Mouse (Mus musculus) limb, embryonic 13.5 days (tissue): ENCODE results near the gene Olfm2. TPM values are rescaled to one million over a fixed set of nuclear protein-coding genes. Genes with fewer than 3 reads are reported as not detected.

Experiments used
- ATAC-seq: fragments of 200-750 bp; cut with Nextera tagmentation; 2 replicates; pipeline ENCODE4 v1.8.0; 2017; ENCODE audit warnings: low read depth, moderate number of reproducible peaks, moderate TSS enrichment; ENCODE audit not compliant: low FRiP score
- H3K27ac ChIP-seq: fragments of 300-500 bp; sonication (generic); 2 replicates; pipeline ENCODE4 v1.5.1; 2015; ENCODE audit warnings: inconsistent platforms, mild to moderate bottlenecking, moderate library complexity
- H3K27me3 ChIP-seq: fragments of 300-500 bp; sonication (generic); 2 replicates; pipeline ENCODE4 v1.6.1; 2015; ENCODE audit warnings: mild to moderate bottlenecking, inconsistent platforms
- H3K36me3 ChIP-seq: fragments of 300-500 bp; sonication (generic); 2 replicates; pipeline ENCODE4 v1.6.1; 2015; ENCODE audit warnings: inconsistent platforms, mild to moderate bottlenecking, moderate library complexity
- H3K4me1 ChIP-seq: fragments of 300-500 bp; sonication (generic); 2 replicates; pipeline ENCODE4 v1.6.1; 2015; ENCODE audit warnings: inconsistent platforms
- H3K4me2 ChIP-seq: fragments of 300-500 bp; sonication (generic); replicated peaks from 2 replicates; pipeline ENCODE4 v1.6.1; 2015; ENCODE audit warnings: inconsistent platforms, mild to moderate bottlenecking, moderate library complexity
- H3K4me3 ChIP-seq: fragments of 300-500 bp; sonication (generic); 2 replicates; pipeline ENCODE4 v1.5.1; 2015; ENCODE audit warnings: moderate library complexity, mild to moderate bottlenecking, inconsistent platforms
- H3K9ac ChIP-seq: fragments of 300-500 bp; sonication (generic); 2 replicates; pipeline ENCODE4 v1.6.1; 2015; ENCODE audit warnings: mild to moderate bottlenecking, inconsistent platforms
- H3K9me3 ChIP-seq: fragments of 300-500 bp; sonication (generic); 2 replicates; pipeline ENCODE4 v1.6.1; 2016; ENCODE audit warnings: inconsistent platforms
- WGBS: fragments of 180-500 bp; shearing (Covaris S2); methylation state at CpG from one replicate; pipeline ENCODE4 v1.1.7; 2015; 5-methylcytosine and 5-hydroxymethylcytosine counted together
- polyA plus RNA-seq: library from polyadenylated mRNA; unstranded; fragments of >200 nt; fragmentation: Nextera tagmentation; extraction: Ambion mirVana; gene quantifications from 2 replicates; pipeline ENCODE4 v1.2.1, GENCODE M21; 2015

The Olfm2 gene
- polyA plus RNA-seq, 1 experiment from 2014 or later = 5.7 TPM

GRCm38 (mm10) chr9:20664366-20664765 is 81.8 kb downstream of the Olfm2 start:
- 42% methylated on average over 2 of the region's 2 CpGs for WGBS
- Histone ChIP-seq H3K4me3 (no peak overlapping the region), H3K36me3 (peaks cover 58% of the 10 kb centered on the region), H3K9me3 (no peaks in the 10 kb centered on the region), H3K4me1 (peaks cover 15% of the 10 kb centered on the region), H3K4me2 (no peak overlapping the region), H3K9ac (no peak overlapping the region), H3K27me3 (no peaks in the 10 kb centered on the region), H3K27ac (peak overlapping the region; percentile 58; the same call in 1 of the 2 replicates)
- ATAC-seq = no peak

GRCm38 (mm10) chr9:20663956-20664355 is 82.2 kb downstream of the Olfm2 start:
- Histone ChIP-seq H3K27me3 (no peaks in the 10 kb centered on the region), H3K4me2 (no peak overlapping the region), H3K9me3 (no peaks in the 10 kb centered on the region), H3K9ac (no peak overlapping the region), H3K4me3 (no peak overlapping the region), H3K4me1 (peaks cover 15% of the 10 kb centered on the region), H3K27ac (peak overlapping the region; percentile 58; the same call in 1 of the 2 replicates), H3K36me3 (peaks cover 62% of the 10 kb centered on the region)
- ATAC-seq = no peak
- WGBS = 85% methylated on average over 2 of the region's 2 CpGs

GRCm38 (mm10) chr9:20662874-20663273 is 83.3 kb downstream of the Olfm2 start:
- ATAC-seq = no peak
- Histone ChIP-seq H3K27ac (no peak overlapping the region), H3K4me3 (no peak overlapping the region), H3K9me3 (no peaks in the 10 kb centered on the region), H3K4me1 (peaks cover 15% of the 10 kb centered on the region), H3K36me3 (peaks cover 73% of the 10 kb centered on the region), H3K4me2 (no peak overlapping the region), H3K9ac (no peak overlapping the region), H3K27me3 (no peaks in the 10 kb centered on the region)
- 90% methylated on average over 8 of the region's 8 CpGs for WGBS

GRCm38 (mm10) chr9:20662325-20662724 is 83.8 kb downstream of the Olfm2 start:
- no peaks in the 10 kb centered on the region for H3K9me3 ChIP-seq

GRCm38 (mm10) chr9:20657546-20657945 is 88.6 kb downstream of the Olfm2 start:
- H3K4me3 ChIP-seq = no peak overlapping the region
- no peak overlapping the region for H3K4me2 ChIP-seq
- H3K4me1 ChIP-seq = peaks cover 20% of the 10 kb centered on the region
- H3K27me3 ChIP-seq = no peaks in the 10 kb centered on the region
- WGBS = 87% methylated on average over 3 of the region's 3 CpGs
- H3K36me3 ChIP-seq = peaks cover 88% of the 10 kb centered on the region
- no peak overlapping the region for H3K9ac ChIP-seq
- H3K9me3 ChIP-seq = no peaks in the 10 kb centered on the region
- no peak overlapping the region for H3K27ac ChIP-seq
- ATAC-seq = no peak

More at GRCm38 (mm10) chr9:20662325-20662724, 83.8 kb downstream of the Olfm2 start:
- Histone ChIP-seq H3K4me2 (no peak overlapping the region), H3K27me3 (no peaks in the 10 kb centered on the region), H3K27ac (no peak overlapping the region), H3K4me3 (no peak overlapping the region), H3K36me3 (peaks cover 78% of the 10 kb centered on the region), H3K4me1 (peaks cover 15% of the 10 kb centered on the region), H3K9ac (no peak overlapping the region)
- ATAC-seq = no peak
- WGBS = 58% methylated on average over 3 of the region's 3 CpGs

GRCm38 (mm10) chr9:20653859-20654258 is 92.3 kb downstream of the Olfm2 start:
- WGBS = 91% methylated on average over 3 of the region's 3 CpGs
- Histone ChIP-seq H3K4me1 (peaks cover 26% of the 10 kb centered on the region), H3K27ac (no peak overlapping the region), H3K36me3 (peaks cover 57% of the 10 kb centered on the region), H3K9ac (no peak overlapping the region), H3K4me2 (peak overlapping the region; percentile 81), H3K4me3 (peak overlapping the region; percentile 92; the same call in 1 of the 2 replicates), H3K27me3 (no peaks in the 10 kb centered on the region), H3K9me3 (no peaks in the 10 kb centered on the region)
- ATAC-seq = no peak

GRCm38 (mm10) chr9:20652260-20652658 is 93.9 kb downstream of the Olfm2 start:
- peak overlapping the region; percentile 33; the same call in 1 of the 2 replicates for H3K27ac ChIP-seq
- peak overlapping the region; percentile 93 for H3K9ac ChIP-seq
- peak overlapping the region; percentile 81 for H3K4me2 ChIP-seq
- no peaks in the 10 kb centered on the region for H3K27me3 ChIP-seq
- peaks cover 54% of the 10 kb centered on the region for H3K36me3 ChIP-seq
- WGBS = under 1% methylated on average over 25 of the region's 25 CpGs
- ATAC-seq = peak; percentile 4
- H3K9me3 ChIP-seq = no peaks in the 10 kb centered on the region
- peaks cover 26% of the 10 kb centered on the region for H3K4me1 ChIP-seq
- H3K4me3 ChIP-seq = peak overlapping the region; percentile 92

- peaks cover 26% of the 10 kb centered on the region for H3K4me1 ChIP-seq
- H3K4me3 ChIP-seq = peak within 1 kb of the TSS; percentile 92
- no peaks in the 10 kb centered on the region for H3K9me3 ChIP-seq
- H3K36me3 ChIP-seq = peaks cover 54% of the 10 kb centered on the region
- ATAC-seq = peak; percentile 100
- H3K4me2 ChIP-seq = peak within 1 kb of the TSS; percentile 81
- peak within 1 kb of the TSS; percentile 93 for H3K9ac ChIP-seq
- H3K27me3 ChIP-seq = no peaks in the 10 kb centered on the region
- whole genome bisulfite sequencing = under 1% methylated on average over 45 of the region's 45 CpGs
- peak within 1 kb of the TSS; percentile 33; the same call in 1 of the 2 replicates for H3K27ac ChIP-seq
Observed at GRCm38 (mm10) chr9:20651602-20652259, 94.4 kb downstream of the Olfm2 start, which contains the start of gene Pin1. TSS of gene Pin1 (plus strand) at chr9:20652095.

- ATAC-seq = no peak
- H3K27ac ChIP-seq = peak overlapping the region; percentile 64
- H3K27me3 ChIP-seq = no peaks in the 10 kb centered on the region
Observed at GRCm38 (mm10) chr9:20645121-20645520, 101.0 kb downstream of the Olfm2 start.

GRCm38 (mm10) chr9:20644360-20645081 is 101.6 kb downstream of the Olfm2 start, which contains the start of gene Fbxl12:
TSS of gene Fbxl12 (minus strand) at chr9:20644767.
- peak within 1 kb of the TSS; percentile 64 for H3K27ac ChIP-seq
- under 1% methylated on average over 43 of the region's 43 CpGs for WGBS
- H3K4me3 ChIP-seq = peak within 1 kb of the TSS; percentile 88

More at GRCm38 (mm10) chr9:20645121-20645520, 101.0 kb downstream of the Olfm2 start:
- 4% methylated on average over 17 of the region's 17 CpGs for WGBS
- H3K4me1 ChIP-seq = peaks cover 30% of the 10 kb centered on the region
- no peaks in the 10 kb centered on the region for H3K9me3 ChIP-seq
- peak overlapping the region; percentile 98 for H3K4me2 ChIP-seq
- peak overlapping the region; percentile 87 for H3K9ac ChIP-seq
- H3K36me3 ChIP-seq = peaks cover 32% of the 10 kb centered on the region
- peak overlapping the region; percentile 88 for H3K4me3 ChIP-seq

GRCm38 (mm10) chr9:20643781-20644180 is 102.4 kb downstream of the Olfm2 start:
- no peaks in the 10 kb centered on the region for H3K9me3 ChIP-seq
- H3K27me3 ChIP-seq = no peaks in the 10 kb centered on the region
- WGBS = 9% methylated on average over 13 of the region's 13 CpGs
- H3K36me3 ChIP-seq = peaks cover 33% of the 10 kb centered on the region
- peak overlapping the region; percentile 88 for H3K4me3 ChIP-seq
- no peak overlapping the region; the same call in 1 of the 2 replicates for H3K27ac ChIP-seq
- H3K4me1 ChIP-seq = peaks cover 30% of the 10 kb centered on the region
- no peak for ATAC-seq
- peak overlapping the region; percentile 98 for H3K4me2 ChIP-seq
- H3K9ac ChIP-seq = peak overlapping the region; percentile 87

More at GRCm38 (mm10) chr9:20644360-20645081, 101.6 kb downstream of the Olfm2 start, which contains the start of gene Fbxl12:
- H3K27me3 ChIP-seq = no peaks in the 10 kb centered on the region
- H3K4me1 ChIP-seq = peaks cover 30% of the 10 kb centered on the region
- no peak for ATAC-seq
- H3K36me3 ChIP-seq = peaks cover 32% of the 10 kb centered on the region
- peak within 1 kb of the TSS; percentile 87 for H3K9ac ChIP-seq
- H3K4me2 ChIP-seq = peak within 1 kb of the TSS; percentile 98
- no peaks in the 10 kb centered on the region for H3K9me3 ChIP-seq

- H3K4me2 ChIP-seq = peak overlapping the region; percentile 98
- peak; percentile 80 for ATAC-seq
- WGBS = under 1% methylated on average over 30 of the region's 30 CpGs
- no peaks in the 10 kb centered on the region for H3K9me3 ChIP-seq
- H3K27ac ChIP-seq = peak overlapping the region; percentile 86
- H3K4me1 ChIP-seq = peaks cover 30% of the 10 kb centered on the region
- H3K27me3 ChIP-seq = no peaks in the 10 kb centered on the region
- peak overlapping the region; percentile 87 for H3K9ac ChIP-seq
- H3K4me3 ChIP-seq = peak overlapping the region; percentile 88
- peaks cover 33% of the 10 kb centered on the region for H3K36me3 ChIP-seq
Observed at GRCm38 (mm10) chr9:20642896-20643466, 103.2 kb downstream of the Olfm2 start.
